Mouse (Mus musculus): ENCODE measurements around the gene Tmem11. TPM values are rescaled to one million over a fixed set of nuclear protein-coding genes. Genes with fewer than 3 reads are reported as not detected.

The Tmem11 gene
- 48.3 and 49.7 TPM in 2 replicates for polyA plus RNA-seq (2016; fragmentation: Nextera tagmentation; extraction: Ambion mirVana)

DNA sequence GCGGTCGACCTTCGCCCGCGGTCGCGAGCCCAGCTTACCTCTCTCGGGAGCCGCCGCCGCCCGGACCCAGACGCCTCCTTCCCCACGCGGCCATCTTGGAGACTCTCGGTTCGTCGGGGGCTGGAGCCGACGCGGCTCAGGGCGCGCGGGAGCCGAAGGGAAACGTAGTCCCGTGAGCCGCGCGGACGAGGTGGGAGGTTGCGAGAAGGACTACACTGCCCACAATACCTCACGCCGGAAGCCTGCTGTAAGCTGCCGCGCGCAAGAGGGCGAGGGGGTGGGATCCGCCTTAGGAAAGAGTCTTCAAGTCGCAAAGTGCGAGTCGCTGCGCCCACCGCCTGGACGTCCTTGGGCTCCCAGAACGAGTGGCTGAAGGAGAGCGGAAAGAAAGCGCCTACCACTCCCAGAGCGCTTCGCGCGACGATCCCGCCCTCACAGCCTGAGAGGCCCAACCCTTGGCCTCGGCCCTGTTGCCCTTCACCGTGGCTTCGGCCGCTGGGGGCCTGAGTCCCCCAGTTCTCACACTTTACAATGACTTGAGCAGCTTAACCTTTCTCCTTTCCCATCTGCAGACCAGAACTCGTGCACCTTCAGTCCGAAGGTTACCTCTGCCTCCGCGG, at the start of gene Tmem11:
Tmem11 (minus strand) TSS at position 598 of the 620 bp plus-strand sequence.
- peaks cover 23% of the 10 kb centered on the region for H3K4me1 ChIP-seq
- ATAC-seq (ENCODE audit: low FRiP score, low read depth), result peak; percentile 99
- peak within 1 kb of the TSS; percentile 74 for H3K4me2 ChIP-seq (replicated peaks)

DNA sequence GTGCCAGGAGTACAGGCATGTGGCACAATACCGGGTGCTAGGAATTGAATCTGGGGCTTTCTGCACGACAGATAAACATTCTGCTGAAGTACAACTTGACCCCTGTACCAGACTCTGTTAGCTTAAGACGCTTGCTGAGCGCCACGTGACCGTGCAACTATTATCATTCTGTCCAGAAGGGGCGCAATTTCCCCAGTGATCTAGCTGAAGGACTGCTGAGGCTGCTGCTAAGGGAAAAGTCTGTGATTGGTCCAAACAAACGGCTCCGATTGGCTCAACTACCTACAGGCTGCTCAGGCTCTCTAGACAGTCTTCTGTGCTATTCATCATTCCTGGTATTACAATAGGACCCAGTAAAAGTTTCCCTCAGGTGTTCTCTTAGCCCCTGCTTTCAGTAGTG, 48.2 kb upstream of the Tmem11 start:
- Histone ChIP-seq H3K27ac (replicated peaks) (no peak overlapping the region), H3K9ac (replicated peaks) (0 out of 2 replicates have a peak overlapping the region, but pooled peaks have one; percentile 25)

More for the DNA sequence above, at the start of gene Tmem11:
- WGBS, result under 1% methylated on average over 62 of the region's 62 CpGs
- Histone ChIP-seq H3K27me3 (no peaks in the 10 kb centered on the region), H3K4me3 (peak within 1 kb of the TSS; percentile 80), H3K9me3 (no peaks in the 10 kb centered on the region), H3K36me3 (no peaks in the 10 kb centered on the region), H3K27ac (replicated peaks) (peak within 1 kb of the TSS; percentile 92), H3K9ac (replicated peaks) (peak within 1 kb of the TSS; percentile 86)

DNA sequence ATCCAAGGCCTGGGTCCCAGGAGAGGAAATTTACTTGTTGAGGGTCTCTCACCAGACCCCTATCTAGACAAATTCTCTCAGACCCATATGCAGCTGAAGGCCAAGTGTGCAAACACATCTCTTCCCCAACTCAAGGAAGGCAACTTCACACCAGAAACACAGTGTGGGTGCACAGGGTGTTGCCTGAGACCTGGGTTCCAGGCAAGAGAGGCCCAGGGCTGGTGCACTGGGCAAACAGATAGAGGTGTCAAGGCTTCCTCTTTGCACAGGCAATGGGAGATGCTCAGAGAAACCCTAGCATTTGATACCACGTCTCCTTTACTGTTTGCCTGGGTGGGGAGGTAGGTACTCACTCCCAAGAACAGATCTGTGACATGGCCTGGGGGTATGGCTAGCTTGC, 45.9 kb upstream of the Tmem11 start:
- 0 out of 2 replicates have a peak, but pooled peaks cover 4% of the 10 kb centered on the region for H3K27me3 ChIP-seq
- ATAC-seq (ENCODE audit: low FRiP score, low read depth), result no peak
- H3K27ac ChIP-seq (replicated peaks), result no peak overlapping the region
- no peaks in the 10 kb centered on the region for H3K9me3 ChIP-seq
- H3K4me1 ChIP-seq, result peaks cover 12% of the 10 kb centered on the region; the same call in 1 of the 2 replicates
- no peak overlapping the region for H3K4me3 ChIP-seq
- no peak overlapping the region for H3K4me2 ChIP-seq (replicated peaks)
- H3K9ac ChIP-seq (replicated peaks), result no peak overlapping the region
- WGBS, result 89% methylated on average over 1 of the region's 1 CpGs
- no peaks in the 10 kb centered on the region for H3K36me3 ChIP-seq

More for the DNA sequence above, 48.2 kb upstream of the Tmem11 start:
- WGBS, result under 1% methylated on average over 9 of the region's 9 CpGs
- peak; percentile 65 for ATAC-seq (ENCODE audit: low FRiP score, low read depth)
- Histone ChIP-seq H3K4me2 (replicated peaks) (peak overlapping the region; percentile 48), H3K4me3 (peak overlapping the region; percentile 22), H3K36me3 (no peaks in the 10 kb centered on the region), H3K27me3 (peaks cover 16% of the 10 kb centered on the region; the same call in 1 of the 2 replicates), H3K9me3 (no peaks in the 10 kb centered on the region), H3K4me1 (peaks cover 22% of the 10 kb centered on the region)

DNA sequence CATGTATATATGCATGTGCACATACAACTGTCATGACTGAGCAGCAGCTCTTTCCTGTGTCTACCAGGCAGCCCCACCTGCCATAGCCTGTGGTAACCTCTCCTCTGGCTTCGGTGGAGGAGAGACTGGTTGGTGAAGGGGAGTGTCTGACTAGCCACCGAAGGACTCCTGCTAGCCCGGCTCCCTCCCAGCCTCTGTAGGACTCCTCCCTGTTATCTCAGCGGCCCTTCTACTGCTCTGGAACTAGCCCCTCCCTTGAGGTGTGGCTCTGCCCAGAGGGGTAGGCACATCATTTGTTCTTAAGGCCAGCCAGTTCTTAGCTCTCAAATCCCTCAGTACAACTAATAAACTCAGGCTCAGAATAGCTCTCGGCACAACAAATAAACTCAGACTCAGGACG, 45.4 kb upstream of the Tmem11 start:
- no peak for ATAC-seq (ENCODE audit: low FRiP score, low read depth)
- no peaks in the 10 kb centered on the region for H3K27me3 ChIP-seq
- H3K4me3 ChIP-seq, result no peak overlapping the region
- peaks cover 12% of the 10 kb centered on the region; the same call in 1 of the 2 replicates for H3K4me1 ChIP-seq
- 57% methylated on average over 6 of the region's 6 CpGs for WGBS
- H3K9ac ChIP-seq (replicated peaks), result no peak overlapping the region
- no peak overlapping the region for H3K4me2 ChIP-seq (replicated peaks)
- no peak overlapping the region for H3K27ac ChIP-seq (replicated peaks)
- no peaks in the 10 kb centered on the region for H3K36me3 ChIP-seq
- no peaks in the 10 kb centered on the region for H3K9me3 ChIP-seq

DNA sequence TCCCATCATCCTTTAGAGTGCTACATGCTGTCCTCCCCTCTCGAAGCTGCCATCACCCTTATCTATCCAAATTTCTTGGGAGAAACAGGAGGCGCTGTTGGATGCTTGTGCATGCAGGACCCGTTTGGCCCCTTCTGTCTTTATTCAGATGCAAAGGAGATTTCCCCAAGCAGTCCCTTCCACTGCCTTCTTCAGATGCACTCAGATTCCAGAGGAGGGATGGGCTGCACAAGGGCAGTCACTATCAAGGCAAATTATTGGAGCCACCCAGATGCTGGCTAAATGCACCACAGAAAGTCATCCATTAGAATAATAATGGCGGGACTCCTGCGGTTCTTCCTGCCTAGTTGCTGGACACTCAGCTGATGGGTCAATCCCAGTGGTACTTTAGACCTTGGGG, 43.9 kb upstream of the Tmem11 start:
- Histone ChIP-seq H3K27me3 (no peaks in the 10 kb centered on the region), H3K9me3 (no peaks in the 10 kb centered on the region), H3K4me2 (replicated peaks) (no peak overlapping the region), H3K9ac (replicated peaks) (no peak overlapping the region), H3K36me3 (no peaks in the 10 kb centered on the region), H3K4me1 (peaks cover 11% of the 10 kb centered on the region; the same call in 1 of the 2 replicates), H3K27ac (replicated peaks) (no peak overlapping the region), H3K4me3 (no peak overlapping the region)
- ATAC-seq (ENCODE audit: low FRiP score, low read depth), result no peak
- 62% methylated on average over 5 of the region's 5 CpGs for WGBS

DNA sequence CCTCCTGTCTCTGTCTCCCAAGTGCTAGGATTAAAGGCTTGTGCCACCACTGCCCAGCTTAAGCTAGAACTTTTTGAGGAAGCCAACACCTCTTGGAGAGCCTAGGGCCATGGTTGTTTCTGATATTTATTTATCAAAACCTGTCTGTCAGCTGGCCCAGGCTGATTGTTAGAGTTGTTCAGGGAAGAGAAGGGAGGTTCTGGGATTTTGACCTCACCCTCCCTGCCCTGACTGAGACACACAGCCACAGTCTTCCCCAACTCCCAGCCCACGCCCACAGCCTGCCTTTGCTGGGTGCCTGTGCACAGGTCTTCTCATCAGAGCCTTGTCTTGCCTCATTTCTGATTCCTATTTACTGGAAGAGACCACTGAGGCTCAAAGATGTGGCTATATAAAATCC, 43.1 kb upstream of the Tmem11 start:
- no peak overlapping the region for H3K4me2 ChIP-seq (replicated peaks)

DNA sequence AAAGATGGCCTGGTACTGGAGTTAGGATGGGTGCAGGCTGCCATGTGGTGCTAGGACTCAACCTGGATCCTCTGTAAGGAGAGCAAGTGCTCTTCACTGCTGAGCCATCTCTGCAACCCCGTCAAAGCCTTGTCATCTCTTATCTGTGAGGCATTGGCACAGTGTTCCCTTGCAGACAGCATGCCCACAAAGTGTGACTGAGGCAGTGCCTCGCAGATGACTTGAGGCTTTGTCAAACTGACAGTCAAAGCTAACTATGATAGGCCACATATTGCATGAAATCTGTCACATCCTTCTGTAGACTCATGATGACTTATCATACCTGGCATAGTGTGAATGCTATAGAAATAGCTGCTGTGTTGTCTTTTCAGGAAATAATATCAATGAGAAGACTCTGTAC, 40.9 kb upstream of the Tmem11 start:
- Histone ChIP-seq H3K4me1 (no peaks in the 10 kb centered on the region), H3K36me3 (no peaks in the 10 kb centered on the region), H3K9ac (replicated peaks) (no peak overlapping the region), H3K4me3 (no peak overlapping the region), H3K27ac (replicated peaks) (no peak overlapping the region), H3K4me2 (replicated peaks) (no peak overlapping the region), H3K9me3 (no peaks in the 10 kb centered on the region), H3K27me3 (no peaks in the 10 kb centered on the region; the same call in 1 of the 2 replicates)
- WGBS, result 76% methylated on average over 2 of the region's 2 CpGs
- no peak for ATAC-seq (ENCODE audit: low FRiP score, low read depth)

More for the DNA sequence above, 43.1 kb upstream of the Tmem11 start:
- 81% methylated on average over 1 of the region's 1 CpGs for WGBS
- Histone ChIP-seq H3K4me3 (no peak overlapping the region), H3K4me1 (peaks cover 5% of the 10 kb centered on the region; the same call in 1 of the 2 replicates), H3K27ac (replicated peaks) (no peak overlapping the region), H3K36me3 (no peaks in the 10 kb centered on the region), H3K9me3 (no peaks in the 10 kb centered on the region), H3K27me3 (no peaks in the 10 kb centered on the region; the same call in 1 of the 2 replicates), H3K9ac (replicated peaks) (no peak overlapping the region)
- ATAC-seq (ENCODE audit: low FRiP score, low read depth), result no peak

DNA sequence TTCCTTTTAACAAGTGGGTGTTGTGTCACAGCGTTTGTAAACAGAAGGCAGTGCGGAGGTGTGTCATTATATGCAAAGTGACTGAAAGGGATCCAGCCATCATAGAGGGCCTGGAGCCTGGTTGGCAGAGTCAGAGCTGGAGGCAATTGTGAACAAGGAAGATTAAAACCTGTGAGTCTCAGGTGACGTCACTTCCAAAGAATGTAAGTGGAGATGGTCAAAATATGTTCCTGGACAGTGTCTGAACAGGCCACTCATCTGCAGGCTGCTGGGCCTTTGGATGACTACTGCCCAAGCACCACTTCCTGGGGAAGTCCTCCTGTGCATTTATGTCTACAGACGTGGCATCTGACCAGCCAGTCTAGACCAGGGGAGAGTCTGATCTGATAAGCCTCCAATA, 36.1 kb upstream of the Tmem11 start:
- no peak overlapping the region for H3K27ac ChIP-seq (replicated peaks)
- H3K9ac ChIP-seq (replicated peaks), result no peak overlapping the region
- ATAC-seq (ENCODE audit: low FRiP score, low read depth), result no peak
- H3K9me3 ChIP-seq, result no peaks in the 10 kb centered on the region
- H3K4me3 ChIP-seq, result no peak overlapping the region
- H3K27me3 ChIP-seq, result no peaks in the 10 kb centered on the region; the same call in 1 of the 2 replicates
- H3K4me2 ChIP-seq (replicated peaks), result no peak overlapping the region
- H3K36me3 ChIP-seq, result no peaks in the 10 kb centered on the region
- peaks cover 24% of the 10 kb centered on the region for H3K4me1 ChIP-seq
- 76% methylated on average over 4 of the region's 4 CpGs for WGBS

DNA sequence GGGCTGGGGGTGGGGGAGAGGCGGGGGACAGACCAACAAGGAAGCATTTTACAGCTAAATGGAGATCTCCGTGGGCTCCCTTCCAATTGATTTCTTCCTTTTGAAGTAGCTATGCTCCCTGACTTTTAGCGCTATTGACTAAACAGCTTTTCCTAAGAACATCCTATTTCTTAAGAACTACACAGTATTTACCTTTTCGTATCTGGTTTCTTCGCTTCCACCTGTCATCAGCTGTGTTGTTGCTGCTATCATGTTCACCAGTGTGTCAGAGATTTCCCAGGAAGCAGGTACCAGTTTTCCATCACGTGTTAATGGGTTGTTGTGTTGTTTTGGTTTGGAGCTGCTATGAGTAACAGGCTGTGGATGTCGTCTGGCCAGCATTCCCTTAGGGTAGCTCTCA, 35.4 kb upstream of the Tmem11 start, which contains the start of gene Natd1:
Natd1 (minus strand) TSS at position 260 of the 400 bp plus-strand sequence.
- Histone ChIP-seq H3K9me3 (no peaks in the 10 kb centered on the region), H3K27ac (replicated peaks) (peak within 1 kb of the TSS; percentile 79), H3K4me1 (peaks cover 24% of the 10 kb centered on the region), H3K9ac (replicated peaks) (peak within 1 kb of the TSS; percentile 91), H3K36me3 (no peaks in the 10 kb centered on the region), H3K27me3 (no peaks in the 10 kb centered on the region; the same call in 1 of the 2 replicates), H3K4me3 (peak within 1 kb of the TSS; percentile 95), H3K4me2 (replicated peaks) (peak within 1 kb of the TSS; percentile 65)
- 39% methylated on average over 7 of the region's 7 CpGs for WGBS
- ATAC-seq (ENCODE audit: low FRiP score, low read depth), result no peak

DNA sequence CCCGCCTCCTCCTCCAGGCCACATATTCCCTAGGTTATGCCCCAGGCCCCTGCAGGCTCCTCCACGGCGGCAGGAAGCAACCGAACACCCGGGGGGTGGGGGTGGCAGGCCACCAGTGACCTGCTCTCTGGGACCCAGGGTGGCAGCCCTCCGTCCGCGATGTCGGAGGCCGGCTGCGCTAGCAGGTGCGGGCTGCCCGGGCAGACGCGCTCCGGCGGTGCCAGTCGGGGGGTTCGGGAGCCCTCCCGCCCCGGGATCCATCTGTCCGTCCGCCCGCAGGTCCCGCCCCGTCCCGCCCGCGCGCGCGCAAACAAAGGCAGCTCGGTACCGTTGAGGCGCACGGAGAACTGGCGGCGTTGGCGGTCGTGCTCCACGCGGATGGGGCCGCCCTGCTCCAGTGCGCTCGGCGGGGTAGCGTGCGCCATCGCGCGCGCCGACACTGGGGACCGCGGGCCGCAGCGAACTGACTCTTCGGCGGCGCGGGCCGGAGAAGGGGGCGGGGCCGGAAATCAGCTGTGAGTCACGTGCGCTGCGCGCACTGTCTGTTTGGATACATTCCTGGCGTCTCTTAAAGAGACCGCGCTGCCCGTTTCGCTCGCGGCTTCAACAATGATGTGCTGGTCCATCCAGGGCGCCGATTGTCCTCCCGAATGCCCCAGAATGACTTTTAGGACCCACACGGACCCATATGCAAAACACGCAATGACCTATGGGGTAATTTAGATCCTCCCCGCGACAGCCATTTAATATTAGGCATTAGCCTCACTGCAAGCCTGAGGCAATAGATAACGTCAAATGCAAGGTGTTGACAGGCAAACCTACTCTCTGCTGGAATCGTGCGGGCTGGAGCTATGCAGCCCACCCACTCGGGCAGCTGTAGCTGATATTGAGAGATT, 34.5 kb upstream of the Tmem11 start:
- peak; percentile 91 for ATAC-seq (ENCODE audit: low FRiP score, low read depth)

DNA sequence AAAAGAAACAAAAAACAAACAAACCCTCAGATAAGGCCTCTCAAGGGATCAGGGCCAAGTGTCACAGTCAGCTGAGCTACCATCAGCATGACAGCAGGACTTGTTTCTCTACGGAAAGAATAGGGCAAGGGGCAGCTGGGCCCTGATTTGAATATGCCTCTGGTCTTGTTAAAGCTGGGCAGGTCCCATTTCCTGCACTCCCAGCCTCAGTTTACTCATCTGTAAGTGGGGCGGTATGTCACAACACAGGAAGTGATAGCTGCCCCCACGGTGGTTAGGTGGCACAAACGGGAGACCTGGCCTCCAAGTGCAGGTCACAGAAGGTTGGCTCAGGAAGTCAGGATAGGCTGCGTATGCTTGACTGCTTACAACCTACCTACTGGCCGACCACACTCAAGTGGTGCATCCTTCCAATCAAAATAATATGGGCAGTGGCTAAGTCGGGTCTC, 33.5 kb upstream of the Tmem11 start:
- H3K9me3 ChIP-seq, result no peaks in the 10 kb centered on the region
- H3K9ac ChIP-seq (replicated peaks), result peak overlapping the region; percentile 91
- H3K36me3 ChIP-seq, result no peaks in the 10 kb centered on the region
- H3K4me2 ChIP-seq (replicated peaks), result peak overlapping the region; percentile 65
- H3K4me1 ChIP-seq, result peaks cover 24% of the 10 kb centered on the region
- 31% methylated on average over 7 of the region's 7 CpGs for WGBS
- no peak overlapping the region for H3K27ac ChIP-seq (replicated peaks)
- peak overlapping the region; percentile 95 for H3K4me3 ChIP-seq
- ATAC-seq (ENCODE audit: low FRiP score, low read depth), result no peak
- no peaks in the 10 kb centered on the region; the same call in 1 of the 2 replicates for H3K27me3 ChIP-seq

More for the DNA sequence above, 34.5 kb upstream of the Tmem11 start:
- Histone ChIP-seq H3K9ac (replicated peaks) (peak overlapping the region; percentile 91), H3K4me2 (replicated peaks) (peak overlapping the region; percentile 65), H3K9me3 (no peaks in the 10 kb centered on the region), H3K4me1 (peaks cover 24% of the 10 kb centered on the region), H3K4me3 (peak overlapping the region; percentile 95), H3K27me3 (no peaks in the 10 kb centered on the region; the same call in 1 of the 2 replicates), H3K27ac (replicated peaks) (peak overlapping the region; percentile 79), H3K36me3 (no peaks in the 10 kb centered on the region)
- under 1% methylated on average over 86 of the region's 86 CpGs for WGBS
